Mouse (Mus musculus): ENCODE results near the gene Tmc7.

DNA sequence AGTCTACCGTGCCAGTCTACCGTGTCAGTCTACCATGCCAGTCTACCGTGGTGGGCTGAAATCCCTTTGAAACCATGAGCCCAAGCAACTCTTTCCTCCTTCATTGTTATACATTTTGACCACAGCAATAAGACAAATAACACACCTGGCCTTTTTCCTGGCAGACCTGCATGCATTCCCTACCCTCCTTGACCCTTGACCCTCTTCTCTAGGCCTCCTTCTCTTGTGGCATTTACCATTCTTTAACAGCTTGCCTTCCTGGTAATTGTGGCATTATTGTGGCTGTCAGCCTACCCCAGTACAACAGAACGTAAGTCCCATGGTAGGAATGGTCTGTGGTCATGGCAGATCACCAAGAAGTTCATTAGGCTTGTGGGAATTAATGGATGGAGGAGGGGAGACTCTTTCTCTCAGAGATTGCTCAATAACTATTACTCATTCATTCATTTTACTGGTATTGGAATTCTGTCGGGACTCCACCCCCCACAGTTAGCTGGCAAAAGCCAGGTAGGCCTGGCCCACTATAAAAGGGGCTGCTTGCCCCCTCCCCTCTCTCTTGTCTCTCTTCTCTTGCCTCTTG is 6.3 kb upstream of the Tmc7 start:
- TF ChIP-seq CTCF (conservative IDR thresholded peaks at IDR 0.05; ENCODE audit: low read length) (no peak), POU5F1 (IDR thresholded peaks at IDR 0.05; ENCODE audit: borderline replicate concordance, low read length) (no peak), NANOG (IDR thresholded peaks at IDR 0.05; ENCODE audit: borderline replicate concordance, low read length) (no peak)
